Mouse (Mus musculus) olfactory bulb, adult 2 months (tissue): Measurements from ENCODE around the gene Ssh1.

Experiments used
- CTCF ChIP-seq: fragments of 200-500 bp; IDR thresholded peaks from 2 replicates; pipeline ENCODE4 v1.5.1; 2012; ENCODE audit warnings: low read depth, mild to moderate bottlenecking, low read length, moderate library complexity; ENCODE audit not compliant: insufficient read depth
- POLR2A ChIP-seq: fragments of 200-500 bp; IDR thresholded peaks from 2 replicates; pipeline ENCODE4 v1.6.1; 2012; ENCODE audit warnings: mild to moderate bottlenecking, low read depth, low read length, moderate library complexity; ENCODE audit not compliant: insufficient read depth

DNA sequence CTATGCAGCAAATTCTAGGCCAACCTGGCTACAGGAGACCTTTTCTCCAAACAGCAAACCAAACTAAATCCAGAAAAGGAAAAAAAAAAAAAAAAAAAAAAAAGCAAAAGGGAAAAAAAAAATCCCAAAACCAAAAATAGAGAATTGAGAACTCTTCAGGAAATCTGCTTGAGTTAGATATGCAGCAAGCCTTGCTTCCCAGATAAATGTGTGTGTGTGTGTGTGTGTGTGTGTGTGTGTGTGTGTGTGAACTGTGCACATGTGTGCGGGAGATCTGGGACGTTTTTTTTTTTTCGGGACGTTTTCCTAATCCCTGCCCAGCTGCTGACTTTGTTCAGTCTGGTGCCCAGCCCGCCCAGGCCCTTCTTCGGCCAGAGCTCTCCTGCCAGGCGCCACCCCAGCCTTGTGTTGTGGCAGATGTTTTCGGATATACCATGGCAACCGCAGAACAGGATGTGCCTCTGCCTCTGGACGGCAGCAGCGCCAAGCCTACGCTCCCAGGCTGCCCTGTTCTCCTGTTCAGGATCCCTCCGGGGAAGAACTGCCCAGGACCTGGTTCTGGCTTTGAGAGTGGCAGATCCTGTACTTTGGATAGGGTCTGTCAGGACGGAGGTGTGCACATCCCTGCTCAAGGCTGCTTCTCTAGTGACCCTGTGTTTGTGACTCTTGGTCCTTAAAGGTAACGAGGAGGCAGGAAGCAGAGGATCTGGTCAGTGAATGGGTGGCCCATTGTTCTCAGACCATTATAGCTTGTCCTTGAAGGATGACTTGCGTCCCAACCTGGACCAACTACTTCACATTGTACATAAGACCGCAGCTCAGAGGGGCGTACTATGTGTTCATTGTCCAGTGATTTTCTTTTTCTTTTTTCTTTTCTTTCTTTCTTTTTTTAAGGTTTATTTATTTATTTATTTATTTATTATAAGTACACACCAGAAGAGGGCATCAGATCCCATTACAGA is 62.8 kb downstream of the Ssh1 start:
- no peak for TF ChIP-seq CTCF
- TF ChIP-seq POLR2A: no peak
